Mouse (Mus musculus) gastrocnemius, postnatal 10 days (tissue): Measurements from ENCODE around the gene Nudt4. TPM values are rescaled to one million over a fixed set of nuclear protein-coding genes. Genes with fewer than 3 reads are reported as not detected.

Experiments
- DNase-seq: peaks from one replicate; pipeline ENCODE4 v3.0.0; 2021; ENCODE audit warnings: mixed read lengths
- total RNA-seq, 2 experiments: library from RNA; stranded (reverse); gene quantifications; 2 replicates each; pipeline ENCODE4 v1.2.3; 2021

The Nudt4 gene
- total RNA-seq, 2 experiments from 2014 or later: 212 to 218 TPM

DNA sequence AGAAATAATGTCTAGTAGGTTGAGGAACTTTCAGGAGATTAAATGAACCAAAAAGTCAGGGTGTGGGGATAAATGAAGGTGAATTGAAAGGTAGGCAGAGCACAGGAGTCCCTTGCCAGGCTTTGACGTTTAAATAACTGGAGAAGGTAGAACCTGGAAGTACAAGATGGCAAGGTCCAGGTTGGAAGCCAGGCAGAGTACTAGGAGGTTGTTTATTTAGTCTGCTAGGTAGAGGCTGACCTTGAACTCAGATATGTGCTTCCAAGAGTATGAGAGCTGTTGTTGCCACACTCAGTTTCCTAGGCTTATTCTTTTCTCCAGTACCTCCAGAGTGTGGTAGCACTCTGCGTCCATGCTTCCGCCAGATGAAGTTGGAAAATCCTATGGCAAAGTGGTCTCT is 24.1 kb downstream of the Nudt4 start:
- no peak for DNase-seq

DNA sequence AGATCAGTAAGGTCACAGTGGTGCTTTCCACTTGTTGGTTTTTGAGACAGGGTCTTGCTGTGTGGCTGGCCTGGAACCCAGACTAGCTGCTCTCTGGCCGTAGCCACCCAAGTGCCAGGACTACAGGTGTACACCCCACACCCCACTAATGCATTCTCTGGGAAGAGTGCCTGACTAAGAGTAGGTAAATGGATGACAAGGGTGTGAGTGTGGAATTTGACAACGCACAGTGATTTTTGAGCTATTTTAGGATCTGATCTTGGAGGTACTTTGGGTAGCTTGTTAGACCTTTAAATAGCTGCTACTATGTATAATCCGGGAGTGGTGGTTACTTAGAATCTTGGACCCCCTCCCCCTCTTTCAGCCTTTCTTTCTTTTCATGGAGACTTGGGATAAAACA is 24.7 kb downstream of the Nudt4 start:
- no peak for DNase-seq

DNA sequence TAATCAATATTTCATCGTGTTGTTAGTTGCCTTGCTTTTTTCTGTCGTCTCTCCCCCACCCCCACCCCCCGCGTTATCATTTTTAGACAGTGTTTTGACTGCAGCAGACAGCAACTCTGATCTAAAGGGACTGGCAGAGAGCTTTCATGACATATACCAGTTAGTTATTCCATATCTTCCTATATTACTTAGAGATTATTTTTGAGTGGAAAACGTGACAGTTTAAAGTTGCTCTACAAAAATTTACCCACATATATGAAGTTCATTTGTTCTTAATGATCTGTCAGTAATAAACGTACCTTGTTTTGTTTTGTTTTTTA is 27.8 kb downstream of the Nudt4 start:
- DNase-seq: no peak

DNA sequence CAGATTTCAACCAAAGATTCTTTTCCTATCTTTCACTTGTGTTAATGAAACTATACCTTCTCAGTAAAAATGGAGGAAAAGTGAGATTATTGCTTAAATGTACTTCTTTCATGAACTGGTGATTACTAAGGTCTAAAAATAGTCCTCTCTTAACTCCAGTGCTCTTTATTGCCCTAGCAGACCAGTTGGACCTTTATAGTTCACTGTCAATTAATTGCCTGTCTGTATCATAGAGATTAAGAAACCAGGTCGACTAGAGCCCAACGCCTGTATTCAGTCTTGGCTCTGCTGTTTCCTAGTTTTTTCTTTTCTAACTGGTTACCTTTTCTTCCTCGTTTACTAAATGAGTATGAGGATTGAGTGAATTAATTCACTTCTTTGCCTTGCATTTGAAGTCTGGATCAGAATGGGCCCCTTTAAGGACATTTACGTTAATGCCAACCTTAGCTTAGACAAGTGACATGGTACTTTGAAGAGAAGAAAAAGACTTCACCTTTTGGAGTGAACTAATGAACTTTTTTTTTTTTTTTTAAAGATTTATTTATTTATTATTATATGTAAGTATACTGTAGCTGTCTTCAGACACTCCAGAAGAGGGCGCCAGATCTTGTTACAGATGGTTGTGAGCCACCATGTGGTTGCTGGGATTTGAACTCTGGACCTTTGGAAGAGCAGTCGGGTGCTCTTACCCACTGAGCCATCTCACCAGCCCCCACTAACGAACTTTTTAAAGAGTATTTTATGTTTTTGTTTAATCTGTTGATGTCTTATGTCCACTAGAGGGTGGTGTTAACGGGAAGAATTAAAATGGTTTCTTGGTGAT is 28.3 kb downstream of the Nudt4 start:
- no peak for DNase-seq

DNA sequence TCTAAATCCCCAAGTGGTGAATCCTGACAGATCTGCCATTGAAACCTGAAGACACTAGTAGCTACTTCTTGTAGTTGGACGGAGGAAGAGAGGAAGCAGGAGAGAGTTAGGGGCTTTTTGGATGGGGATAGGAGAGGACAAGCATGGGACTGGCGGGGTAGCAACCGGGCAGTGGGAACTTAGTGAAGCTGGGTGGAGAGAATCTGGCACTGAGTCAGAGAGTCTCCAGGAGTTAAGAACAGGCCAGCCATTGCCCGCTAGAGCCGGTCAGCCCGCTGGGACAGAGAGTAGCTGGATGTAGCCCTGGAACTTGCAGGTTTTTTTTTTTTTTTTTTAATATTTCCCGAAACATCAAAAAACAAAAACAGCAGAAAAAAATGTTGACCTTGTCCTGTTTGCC is 30.6 kb downstream of the Nudt4 start:
- no peak for DNase-seq

DNA sequence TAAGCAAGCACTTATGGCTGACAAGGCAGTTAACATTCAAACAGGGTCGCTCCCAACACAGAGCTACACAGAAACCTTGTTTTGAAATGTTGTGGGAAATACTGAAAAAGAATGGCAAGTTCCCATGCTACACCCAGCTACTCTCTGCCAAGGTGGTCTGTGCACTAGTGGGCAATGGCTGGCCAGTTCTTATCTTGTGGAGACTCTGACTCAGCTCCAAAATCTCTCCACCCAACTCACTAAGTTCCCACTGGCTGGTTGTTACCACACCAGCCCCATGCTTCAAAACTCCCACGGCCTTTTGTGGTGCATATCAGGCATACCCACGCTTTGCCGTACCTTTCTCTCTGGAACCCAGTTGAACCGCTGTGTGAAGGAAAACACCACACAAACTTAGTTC is 31.0 kb downstream of the Nudt4 start:
- no peak for DNase-seq

DNA sequence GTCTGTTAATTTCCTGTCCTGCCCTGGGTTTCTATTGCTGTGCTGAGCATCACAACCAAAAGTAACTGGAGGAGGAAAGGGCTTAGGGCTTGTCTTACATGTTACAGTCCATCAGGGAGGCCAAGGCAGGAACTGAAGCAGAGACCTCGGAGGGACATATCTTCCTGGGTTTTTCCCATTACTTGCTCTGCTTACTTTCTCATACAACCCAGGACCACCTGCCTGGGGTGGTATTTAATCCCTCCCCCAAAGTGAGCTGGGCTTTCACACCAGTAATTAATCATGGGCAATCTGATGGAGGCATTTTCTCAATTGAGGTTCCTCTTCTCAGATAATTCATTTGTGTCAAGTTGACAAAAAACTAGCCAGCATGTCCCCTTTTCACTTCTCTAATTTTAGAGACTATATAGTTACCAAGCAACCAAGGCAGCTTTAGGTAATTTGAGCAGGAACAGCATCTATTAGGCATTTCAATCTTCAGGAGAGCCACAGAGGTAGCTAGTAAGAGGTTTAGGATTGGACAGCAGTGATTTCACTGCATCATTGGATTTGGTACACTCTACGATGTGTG is 33.3 kb downstream of the Nudt4 start:
- no peak for DNase-seq

DNA sequence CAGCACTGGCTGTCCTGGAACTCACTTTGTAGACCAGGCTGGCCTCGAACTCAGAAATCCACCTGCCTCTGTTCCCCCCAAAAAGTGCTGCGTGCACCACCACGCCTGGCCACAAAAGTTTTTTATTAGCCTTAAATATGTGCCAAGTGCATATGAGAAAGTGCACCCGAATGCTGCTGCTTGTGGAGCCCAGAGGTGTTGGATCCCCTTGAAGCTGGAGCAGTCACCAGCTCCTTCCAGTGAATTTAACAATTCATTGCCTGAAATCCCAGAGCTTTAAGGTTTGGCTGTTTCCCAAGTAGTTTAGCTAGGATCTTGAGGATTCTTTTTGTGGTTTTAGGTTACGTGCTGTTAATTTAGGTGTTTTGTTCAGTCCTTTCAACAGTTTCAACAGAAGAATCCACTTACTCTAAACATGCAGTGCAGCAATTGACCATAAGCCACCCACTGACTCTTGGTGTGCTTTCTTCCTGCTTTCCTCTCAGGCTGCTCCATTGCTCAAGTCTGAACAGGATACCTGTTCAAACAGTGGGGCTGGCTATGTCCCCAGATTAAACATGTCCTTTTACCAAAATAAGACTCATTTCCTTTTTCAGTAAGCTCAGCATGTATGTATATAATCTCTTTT is 37.3 kb downstream of the Nudt4 start:
- DNase-seq: no peak

DNA sequence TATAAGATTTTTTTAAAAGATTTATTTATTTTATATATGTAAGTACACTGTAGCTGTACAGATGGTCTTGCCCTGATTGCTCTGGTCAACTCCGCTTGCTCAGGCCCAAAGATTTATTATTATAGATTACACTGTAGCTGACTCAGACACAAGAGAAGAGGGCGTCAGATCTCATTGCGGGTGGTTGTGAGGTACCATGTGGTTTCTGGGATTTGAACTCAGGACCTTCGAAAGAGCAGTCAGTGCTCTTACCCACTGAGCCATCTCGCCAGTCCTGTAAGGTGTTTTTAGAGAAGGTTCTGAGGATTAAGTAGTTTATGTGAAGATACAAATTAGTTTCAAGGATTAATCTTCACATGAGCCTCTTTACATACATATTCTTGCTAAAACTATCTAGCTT is 38.1 kb downstream of the Nudt4 start:
- DNase-seq: no peak

DNA sequence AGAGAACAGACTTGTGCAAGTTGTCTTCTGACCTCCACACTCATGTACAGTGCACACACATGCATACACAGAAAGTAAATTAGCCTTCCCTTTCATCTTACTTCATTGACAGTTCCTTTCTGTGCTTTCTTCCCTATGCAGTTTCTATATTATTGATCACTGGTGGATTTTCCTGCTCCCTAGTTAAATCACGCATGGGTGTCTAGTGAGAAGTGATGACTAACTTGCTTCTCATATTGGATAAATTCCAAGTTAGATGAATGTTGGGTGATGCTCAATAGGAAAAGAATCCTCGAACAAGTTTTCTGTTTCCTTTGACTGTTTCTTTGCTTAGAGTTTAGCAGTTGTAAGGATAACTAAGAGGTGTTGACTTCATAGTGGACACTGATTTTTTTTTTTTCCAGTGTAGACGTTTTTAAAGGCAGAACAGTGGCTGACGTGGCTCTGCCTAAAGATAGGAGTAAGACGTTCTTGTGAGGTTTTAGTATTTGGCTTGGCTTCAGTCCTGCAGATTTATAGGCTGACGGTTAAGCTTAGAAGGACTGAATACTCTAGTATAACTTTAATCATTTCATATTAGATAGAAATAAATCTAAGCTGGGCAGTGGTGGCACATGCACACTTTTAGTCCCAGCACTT is 38.8 kb downstream of the Nudt4 start:
- DNase-seq: no peak

DNA sequence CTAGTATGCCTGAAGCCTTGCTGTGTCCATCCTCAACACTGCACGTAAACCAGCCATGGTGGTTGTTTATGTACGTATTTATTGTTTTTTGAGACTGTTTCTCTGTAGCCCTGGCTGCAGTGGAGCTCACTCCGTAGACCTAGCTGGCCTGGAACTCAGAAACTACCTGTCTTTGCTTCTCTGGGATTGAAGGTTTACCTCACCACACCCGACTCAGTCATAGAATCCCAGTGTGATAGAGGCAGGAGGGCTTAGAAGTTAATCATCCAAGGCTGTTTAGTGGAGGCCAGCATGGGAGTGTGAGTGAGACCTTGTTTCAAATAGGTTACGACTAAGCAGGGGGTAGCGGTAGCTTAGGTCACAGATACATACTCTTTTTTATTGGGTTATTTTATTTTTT is 46.3 kb downstream of the Nudt4 start:
- no peak for DNase-seq

DNA sequence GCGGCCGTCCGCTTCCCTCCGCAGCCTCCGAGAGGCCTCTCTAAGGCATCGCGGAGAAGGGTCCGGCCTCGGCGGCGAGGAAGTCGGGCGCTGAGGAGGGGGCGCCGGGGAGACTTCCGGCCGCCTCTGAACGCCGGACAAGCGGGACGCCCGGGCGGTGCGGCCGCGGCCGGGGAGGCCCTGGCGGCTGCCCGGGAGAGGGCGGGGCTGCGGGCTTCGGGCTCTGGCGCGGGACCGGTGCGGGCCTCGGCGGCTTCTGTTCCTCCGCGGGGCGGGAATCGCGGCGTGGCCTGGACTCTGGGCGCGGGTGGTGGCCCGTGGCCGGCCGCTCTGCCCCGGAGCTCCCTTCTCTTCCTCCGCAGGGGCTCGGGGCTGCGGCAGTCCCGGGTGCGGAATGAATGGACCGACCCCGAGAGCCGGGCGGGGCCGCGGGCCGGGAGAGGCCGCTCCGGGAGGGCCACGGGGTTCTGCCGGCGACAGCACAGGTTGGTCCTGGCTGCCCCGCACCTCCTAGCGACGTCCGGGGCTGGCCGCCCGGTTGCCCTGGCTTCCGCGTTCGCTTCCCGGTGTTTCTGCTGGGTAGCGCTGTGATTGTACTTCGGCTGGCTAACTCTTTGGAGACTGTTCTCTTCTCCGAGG is 48.5 kb downstream of the Nudt4 start:
- peak; percentile 68 for DNase-seq

DNA sequence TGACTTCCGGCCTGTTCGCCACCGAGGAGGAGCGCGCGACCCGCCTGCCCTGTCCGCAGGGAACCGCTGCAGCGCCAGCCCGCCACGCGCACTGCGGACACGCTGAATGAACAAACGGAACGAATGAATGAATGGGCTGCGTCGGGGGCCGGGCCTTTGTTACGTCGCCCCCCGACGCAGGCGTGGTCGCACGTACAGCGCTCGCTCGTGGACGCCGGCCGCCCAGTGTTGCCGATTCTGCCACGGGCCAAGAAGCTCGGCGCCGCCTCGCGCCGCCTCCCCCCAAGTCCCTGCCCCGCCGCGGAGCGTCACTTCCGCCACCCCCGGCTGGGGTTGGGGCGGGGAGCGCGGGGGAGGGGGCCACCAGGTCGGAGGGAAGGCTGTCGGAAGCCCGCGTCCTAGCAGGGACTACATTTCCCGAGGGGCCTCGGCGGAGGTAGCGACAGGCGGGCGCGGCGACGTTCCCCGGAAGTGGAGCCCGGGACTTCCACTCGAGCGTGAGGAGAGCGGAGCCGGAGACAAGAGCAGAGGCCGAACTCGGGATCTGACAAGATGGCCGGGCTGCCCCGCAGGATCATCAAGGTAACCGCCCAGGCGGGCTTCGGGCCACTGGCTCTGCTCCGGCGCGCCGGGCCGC is 49.2 kb downstream of the Nudt4 start, which contains the start of gene Ube2n:
Gene Ube2n, plus strand, starts transcription at position 490 of the 637 bp plus-strand sequence.
- peak; percentile 96 for DNase-seq

DNA sequence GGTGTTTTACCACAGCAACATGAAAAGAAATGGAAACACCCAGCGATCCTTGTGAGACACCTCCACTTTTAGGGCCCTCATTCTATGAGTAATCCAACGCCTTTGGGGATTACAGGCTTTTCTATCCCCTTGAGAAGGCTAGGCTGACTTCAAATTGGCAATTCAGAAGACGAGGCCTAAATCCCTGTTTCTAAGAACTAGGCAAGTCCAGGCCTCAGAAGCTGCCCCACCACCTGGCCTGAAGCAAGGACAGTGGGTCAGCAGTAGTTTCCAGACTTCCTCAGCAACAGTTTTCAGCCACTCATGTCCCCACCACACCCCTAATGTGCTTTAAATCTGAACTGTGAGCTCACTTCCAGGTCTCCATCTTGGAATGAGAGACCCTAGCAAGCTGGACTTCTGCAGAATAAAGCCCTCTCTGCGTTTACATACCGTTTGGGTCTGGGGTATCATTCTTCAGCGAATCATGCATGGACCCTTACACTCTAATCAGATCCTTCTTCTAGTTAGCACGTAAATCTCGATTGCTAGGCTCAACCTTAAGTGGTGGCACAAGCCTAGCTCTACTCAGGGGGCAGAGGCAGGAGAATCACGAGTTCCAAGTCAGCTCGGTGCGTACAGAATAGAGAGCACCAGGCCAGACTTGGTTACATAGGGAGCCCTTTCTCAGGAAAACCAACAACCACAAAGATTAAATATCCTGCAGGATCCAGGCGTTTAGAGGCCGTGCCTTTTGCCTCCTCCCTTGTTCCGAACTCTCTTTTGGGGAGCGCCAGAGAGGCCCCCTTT is 50.0 kb downstream of the Nudt4 start:
- DNase-seq: no peak

DNA sequence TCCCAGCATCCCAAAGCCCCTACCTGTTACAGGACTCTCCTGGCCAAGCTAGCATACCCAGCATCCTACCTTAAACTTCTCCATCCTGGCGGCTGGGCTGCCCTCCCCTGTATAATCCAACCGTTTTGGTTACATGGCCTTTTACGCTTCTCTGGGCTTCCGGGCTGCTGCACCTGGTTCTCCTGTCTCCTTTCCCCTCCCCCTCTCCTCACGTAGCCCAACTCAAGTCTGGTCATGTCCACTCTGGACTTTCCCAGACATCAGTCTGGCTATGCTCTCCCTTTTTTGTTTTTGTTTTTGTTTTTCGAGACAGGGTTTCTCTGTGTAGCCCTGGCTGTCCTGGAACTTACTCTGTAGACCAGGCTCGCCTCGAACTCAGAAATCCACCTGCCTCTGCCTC is 51.3 kb downstream of the Nudt4 start:
- no peak for DNase-seq

DNA sequence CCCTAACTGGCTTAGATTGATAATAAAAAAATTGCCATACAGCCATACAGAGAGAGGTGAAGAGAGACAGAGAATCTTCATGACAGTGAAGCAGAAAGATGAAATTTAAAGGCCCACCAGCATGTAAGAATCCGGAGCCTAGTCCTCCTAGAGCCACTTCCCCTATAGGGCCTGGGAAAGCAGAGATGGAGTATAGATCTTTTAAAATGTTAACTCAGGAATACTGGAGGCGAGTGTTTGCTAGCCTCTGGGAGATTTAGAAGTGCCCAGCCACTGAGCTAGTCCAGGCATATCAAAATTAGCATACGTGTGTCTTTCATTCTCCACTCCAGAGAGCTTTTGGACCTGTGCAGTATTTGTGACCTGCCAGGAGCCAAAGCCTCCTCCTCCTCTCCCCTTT is 54.7 kb downstream of the Nudt4 start:
- DNase-seq: no peak

DNA sequence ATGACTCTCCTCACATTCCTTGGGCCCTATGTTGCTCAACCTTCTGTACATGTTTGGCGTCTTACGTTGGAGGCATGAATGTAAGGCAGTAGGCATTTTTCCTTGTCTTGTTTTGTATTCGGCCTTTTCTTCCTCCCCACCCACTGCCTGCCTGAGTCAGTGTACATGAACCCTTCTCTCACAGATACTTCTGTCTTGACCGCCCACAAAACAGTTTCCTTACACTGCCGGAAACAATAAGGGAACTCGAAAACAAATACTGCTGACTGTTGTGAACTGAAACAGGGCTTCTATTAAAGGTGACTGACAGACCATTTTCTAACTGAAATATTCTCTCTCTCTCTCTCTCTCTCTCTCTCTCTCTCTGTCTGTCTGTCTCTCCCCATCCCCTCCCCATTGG is 55.2 kb downstream of the Nudt4 start:
- no peak for DNase-seq

DNA sequence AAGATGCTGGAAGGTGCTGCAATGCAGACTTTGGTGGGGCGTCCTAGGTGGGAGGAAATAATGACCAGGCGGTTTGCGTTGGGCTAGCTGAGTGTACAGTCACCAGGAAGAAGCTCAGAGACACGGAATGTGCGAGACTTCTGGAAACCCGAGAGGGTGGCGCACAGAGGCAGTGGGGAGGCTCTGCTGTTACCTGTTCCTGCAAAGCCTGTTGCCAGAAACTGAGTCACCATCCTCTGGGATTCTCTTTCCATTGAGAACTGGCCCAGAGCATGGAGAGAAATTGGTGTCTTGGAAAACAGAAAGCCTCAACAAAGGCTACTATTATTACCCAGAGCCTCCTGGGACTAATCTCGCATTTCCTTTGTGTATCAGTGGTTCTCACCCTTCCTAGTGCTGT is 55.8 kb downstream of the Nudt4 start:
- DNase-seq: no peak

DNA sequence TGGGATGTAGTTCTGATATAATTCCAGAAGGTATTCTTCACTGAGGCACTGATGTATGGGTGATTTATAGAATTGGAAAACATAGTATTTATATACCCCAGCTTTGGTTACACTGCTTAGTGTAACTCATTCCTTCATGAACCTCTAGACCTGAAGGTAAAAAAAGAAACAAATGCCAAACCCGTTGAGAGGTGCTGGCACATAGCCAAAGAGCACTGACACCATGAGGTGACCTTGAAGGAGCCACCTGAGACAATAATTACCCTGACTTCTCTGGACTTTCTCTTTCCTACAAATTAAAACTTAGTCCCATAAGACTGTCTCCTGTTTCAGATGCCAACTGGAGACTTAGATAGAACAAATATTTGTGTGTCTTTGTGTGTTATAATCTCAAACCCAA is 59.6 kb downstream of the Nudt4 start:
- no peak for DNase-seq

DNA sequence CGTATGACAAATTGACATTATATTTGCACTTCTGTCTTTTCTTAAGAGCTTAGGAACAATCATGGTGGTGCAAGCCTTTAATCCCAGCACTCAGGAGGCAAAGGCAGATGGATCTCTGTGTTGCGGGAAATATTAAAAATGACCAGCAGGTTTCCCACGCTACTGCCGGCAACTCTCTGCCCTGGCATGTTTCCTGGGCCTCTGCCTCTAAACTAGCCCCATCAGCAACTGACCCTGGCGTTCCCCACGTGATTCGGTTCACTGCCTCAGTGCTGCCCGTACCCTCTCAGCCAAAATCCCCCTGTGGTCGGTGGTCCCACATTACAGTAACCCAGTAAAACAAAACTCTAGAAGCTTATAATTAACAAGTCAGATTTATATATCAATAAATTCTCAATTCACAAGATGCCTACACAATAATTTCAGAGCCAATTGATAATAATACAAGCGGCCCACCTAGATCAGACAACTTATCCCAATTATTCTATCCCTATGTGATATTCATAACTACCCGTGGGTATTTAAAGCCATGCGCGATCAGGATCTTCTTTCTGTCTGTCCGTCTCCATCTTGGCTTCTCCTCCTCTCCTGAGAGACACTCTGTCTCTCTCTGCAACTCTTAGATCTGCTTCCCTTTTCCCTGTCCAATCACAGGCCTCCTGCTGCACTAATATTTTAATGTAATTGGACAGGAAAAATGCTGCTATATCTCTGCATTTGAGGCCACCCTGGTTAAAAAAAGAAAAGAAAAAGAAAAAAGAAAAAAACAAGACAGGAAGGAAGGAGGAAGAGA is 60.3 kb downstream of the Nudt4 start:
- no peak for DNase-seq
